7 mouse cellular contexts compared by ENCODE assay signal in the genomic region with DNA sequence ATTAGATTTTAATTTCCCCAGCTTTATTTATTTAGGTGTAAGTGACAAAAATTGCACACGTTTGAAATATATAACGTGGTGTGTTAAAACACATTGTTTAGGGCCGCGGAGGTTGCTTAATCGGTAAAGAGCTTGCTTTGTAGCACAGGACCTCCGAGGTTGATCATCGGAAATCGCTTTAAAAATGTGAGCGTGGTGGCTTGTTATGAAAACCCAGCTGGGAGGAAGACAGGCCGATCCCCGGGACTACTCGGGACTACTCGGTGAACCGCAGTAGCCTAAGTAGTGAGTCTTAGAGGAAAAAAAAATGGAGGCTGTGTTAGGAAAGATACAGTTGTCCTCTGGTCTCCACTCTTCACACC. TPM values are rescaled to one million over a fixed set of nuclear protein-coding genes. Genes with fewer than 3 reads are reported as not detected.
A peak's percentile ranks its signal among the peaks of the same experiment; 100 is the strongest.
DNase-seq lines count a peak whose midpoint lies in the region; ATAC-seq and TF ChIP-seq lines count a peak whose summit lies in the region.

No protein-coding gene starts in this region.

- H3K4me3 ChIP-seq in testis, adult 2 months (ENCODE audit: control insufficient read depth, low read depth, low read length): peak overlapping the region; percentile 69
- peak overlapping the region; percentile 46 for H3K4me3 ChIP-seq in embryonic facial prominence, embryonic 14.5 days (ENCODE audit: low read depth, low read length)
- peak overlapping the region; percentile 57 for H3K4me3 ChIP-seq in limb, embryonic 15.5 days
- peak overlapping the region; percentile 52 for H3K4me3 ChIP-seq in stomach, embryonic 14.5 days (ENCODE audit: low read depth, low read length)

- no peaks in the 10 kb centered on the region for H3K36me3 ChIP-seq in testis, adult 2 months (ENCODE audit: control insufficient read depth, insufficient read depth, low read length)
- no peaks in the 10 kb centered on the region for H3K36me3 ChIP-seq in embryonic facial prominence, embryonic 14.5 days (ENCODE audit: control insufficient read depth, insufficient read depth, low read length)
- peaks cover 1% of the 10 kb centered on the region; the same call in 1 of the 2 replicates for H3K36me3 ChIP-seq in limb, embryonic 15.5 days
- no peaks in the 10 kb centered on the region for H3K36me3 ChIP-seq in stomach, embryonic 14.5 days (ENCODE audit: control insufficient read depth, insufficient read depth, low read length)

- no peaks in the 10 kb centered on the region; the same call in none of the 2 replicates for H3K4me1 ChIP-seq in testis, adult 2 months (ENCODE audit: control insufficient read depth, insufficient read depth, low read length)
- peaks cover 4% of the 10 kb centered on the region; the same call in 1 of the 2 replicates for H3K4me1 ChIP-seq in embryonic facial prominence, embryonic 14.5 days (ENCODE audit: control insufficient read depth, insufficient read depth, low read length)
- H3K4me1 ChIP-seq in limb, embryonic 15.5 days: peaks cover 18% of the 10 kb centered on the region
- H3K4me1 ChIP-seq in stomach, embryonic 14.5 days (ENCODE audit: control insufficient read depth, insufficient read depth, low read length): peaks cover 17% of the 10 kb centered on the region; the same call in 1 of the 2 replicates

- no peak for DNase-seq in testis, postnatal 10 days (ENCODE audit: low spot score)
- no peak for DNase-seq in embryonic facial prominence, embryonic 14.5 days (ENCODE audit: low spot score)
- no peak for DNase-seq in left cerebral cortex, postnatal 36 days (ENCODE audit: low spot score in 2 of 2)
- DNase-seq in adrenal gland, postnatal 14 days: no peak

- no peaks in the 10 kb centered on the region for H3K9me3 ChIP-seq in embryonic facial prominence, embryonic 14.5 days (ENCODE audit: control insufficient read depth, low read length)
- H3K9me3 ChIP-seq in limb, embryonic 15.5 days: no peaks in the 10 kb centered on the region
- H3K9me3 ChIP-seq in stomach, embryonic 14.5 days (ENCODE audit: control insufficient read depth, low read depth, low read length): no peaks in the 10 kb centered on the region

- no peak for TF ChIP-seq CTCF in testis, adult 2 months (IDR thresholded peaks at IDR 0.05; ENCODE audit: control insufficient read depth, insufficient read depth, insufficient replicate concordance, low read depth, low read length)

- 3% methylated on average over 14 of the region's 14 CpGs for WGBS in embryonic facial prominence, embryonic 14.5 days
- 3% methylated on average over 14 of the region's 14 CpGs for WGBS in limb, embryonic 15.5 days
- 3% methylated on average over 14 of the region's 14 CpGs for WGBS in stomach, embryonic 14.5 days

- H3K4me2 ChIP-seq in embryonic facial prominence, embryonic 14.5 days (ENCODE audit: low read depth, low read length): peak overlapping the region; percentile 71
- H3K4me2 ChIP-seq in limb, embryonic 15.5 days: peak overlapping the region; percentile 67
- peak overlapping the region; percentile 75 for H3K4me2 ChIP-seq in stomach, embryonic 14.5 days (replicated peaks; ENCODE audit: low read depth, low read length)

- intact Hi-C loops in left cerebral cortex, postnatal 36 days (cut with DNase I): loop anchor here (5.0 to 10.0 kb wide), 2 partner anchors 117 to 200 kb away; partner anchors contain the start of gene H2-T3

- no peaks in the 10 kb centered on the region for H3K27me3 ChIP-seq in testis, adult 2 months (ENCODE audit: control insufficient read depth, insufficient read depth, low read length)
- H3K27me3 ChIP-seq in embryonic facial prominence, embryonic 14.5 days (replicated peaks; ENCODE audit: control insufficient read depth, insufficient read depth, low read length): no peaks in the 10 kb centered on the region
- no peaks in the 10 kb centered on the region for H3K27me3 ChIP-seq in limb, embryonic 15.5 days
- H3K27me3 ChIP-seq in stomach, embryonic 14.5 days (ENCODE audit: control insufficient read depth, insufficient read depth, low read length): no peaks in the 10 kb centered on the region

- peak overlapping the region; percentile 59 for H3K9ac ChIP-seq in embryonic facial prominence, embryonic 14.5 days (ENCODE audit: low read depth, low read length)
- peak overlapping the region; percentile 39 for H3K9ac ChIP-seq in limb, embryonic 15.5 days
- peak overlapping the region; percentile 52 for H3K9ac ChIP-seq in stomach, embryonic 14.5 days (replicated peaks; ENCODE audit: low read depth, low read length)

- no peak for ATAC-seq in embryonic facial prominence, embryonic 14.5 days (ENCODE audit: low read depth)
- ATAC-seq in limb, embryonic 15.5 days (ENCODE audit: insufficient number of reproducible peaks, low FRiP score, low TSS enrichment, low read depth): no peak
- no peak for ATAC-seq in stomach, embryonic 14.5 days (ENCODE audit: insufficient number of reproducible peaks, insufficient read depth, low FRiP score, low read depth)

- no peak overlapping the region for H3K27ac ChIP-seq in testis, adult 2 months (ENCODE audit: control insufficient read depth, insufficient read depth, low read depth, low read length)
- no peak overlapping the region for H3K27ac ChIP-seq in embryonic facial prominence, embryonic 14.5 days (replicated peaks; ENCODE audit: low read depth, low read length)
- H3K27ac ChIP-seq in limb, embryonic 15.5 days: peak overlapping the region; percentile 80; the same call in 1 of the 2 replicates
- no peak overlapping the region for H3K27ac ChIP-seq in stomach, embryonic 14.5 days (ENCODE audit: low read length)

- TF ChIP-seq POLR2A in testis, adult 2 months (IDR thresholded peaks at IDR 0.05; ENCODE audit: control insufficient read depth, low read depth, low read length): no peak

RNA-seq across cellular contexts. Expression of gene Prr3, which starts 14.8 kb away (rescaled TPM):
- polyA plus RNA-seq in testis, adult 2 months (2012; rRNA removed): 35.7 and 38.2 TPM in 2 replicates
- 31.5 and 33.7 TPM in 2 replicates for polyA plus RNA-seq in embryonic facial prominence, embryonic 14.5 days (2014; fragmentation: Nextera tagmentation; extraction: Ambion mirVana)
- polyA plus RNA-seq in limb, embryonic 15.5 days (2015; fragmentation: Nextera tagmentation; extraction: Ambion mirVana): 33.8 and 36.0 TPM in 2 replicates
- polyA plus RNA-seq in stomach, embryonic 14.5 days (2014; fragmentation: Nextera tagmentation; extraction: Ambion mirVana): 26.9 and 30.6 TPM in 2 replicates
- total RNA-seq in left cerebral cortex, postnatal 36 days (2021): 10 to 100 TPM; 36.9 to 40.0 TPM
- total RNA-seq in adrenal gland, postnatal 14 days (2021): 24.3 and 24.7 TPM in 2 replicates

RNA-seq across cellular contexts. Expression of gene Gnl1, which starts 15.2 kb away (rescaled TPM):
- polyA plus RNA-seq in testis, adult 2 months (2012; rRNA removed): 109 and 114 TPM in 2 replicates
- polyA plus RNA-seq in embryonic facial prominence, embryonic 14.5 days (2014; fragmentation: Nextera tagmentation; extraction: Ambion mirVana): 39.9 and 46.3 TPM in 2 replicates
- polyA plus RNA-seq in limb, embryonic 15.5 days (2015; fragmentation: Nextera tagmentation; extraction: Ambion mirVana): 53.7 and 60.0 TPM in 2 replicates
- polyA plus RNA-seq in stomach, embryonic 14.5 days (2014; fragmentation: Nextera tagmentation; extraction: Ambion mirVana): 37.6 and 39.4 TPM in 2 replicates
- total RNA-seq in left cerebral cortex, postnatal 36 days (2021): 100 to 1,000 TPM; 173 to 198 TPM
- 42.7 and 48.7 TPM in 2 replicates for total RNA-seq in adrenal gland, postnatal 14 days (2021)

RNA-seq across cellular contexts. Expression of gene Abcf1, which starts 25.3 kb away (rescaled TPM):
- polyA plus RNA-seq in testis, adult 2 months (2012; rRNA removed): 122 and 129 TPM in 2 replicates
- polyA plus RNA-seq in embryonic facial prominence, embryonic 14.5 days (2014; fragmentation: Nextera tagmentation; extraction: Ambion mirVana): 72.1 and 76.4 TPM in 2 replicates
- polyA plus RNA-seq in limb, embryonic 15.5 days (2015; fragmentation: Nextera tagmentation; extraction: Ambion mirVana): 84.7 and 84.9 TPM in 2 replicates
- 88.0 and 92.7 TPM in 2 replicates for polyA plus RNA-seq in stomach, embryonic 14.5 days (2014; fragmentation: Nextera tagmentation; extraction: Ambion mirVana)
- 10 to 100 TPM; 71.0 to 77.8 TPM for total RNA-seq in left cerebral cortex, postnatal 36 days (2021)
- total RNA-seq in adrenal gland, postnatal 14 days (2021): 92.5 and 100 TPM in 2 replicates

RNA-seq across cellular contexts. Expression of gene H2-T24, which starts 25.5 kb away (rescaled TPM):
- 0.07 and 0.17 TPM in 2 replicates for polyA plus RNA-seq in testis, adult 2 months (2012; rRNA removed)
- polyA plus RNA-seq in embryonic facial prominence, embryonic 14.5 days (2014; fragmentation: Nextera tagmentation; extraction: Ambion mirVana): 2.2 and 2.4 TPM in 2 replicates
- polyA plus RNA-seq in limb, embryonic 15.5 days (2015; fragmentation: Nextera tagmentation; extraction: Ambion mirVana): 2.8 and 2.9 TPM in 2 replicates
- 3.3 and 5.3 TPM in 2 replicates for polyA plus RNA-seq in stomach, embryonic 14.5 days (2014; fragmentation: Nextera tagmentation; extraction: Ambion mirVana)
- 1 to 10 TPM; 1.1 to 2.2 TPM for total RNA-seq in left cerebral cortex, postnatal 36 days (2021)
- total RNA-seq in adrenal gland, postnatal 14 days (2021): 4.6 and 8.2 TPM in 2 replicates

RNA-seq across cellular contexts. Expression of gene H2-T23, which starts 37.8 kb away (rescaled TPM):
- polyA plus RNA-seq in testis, adult 2 months (2012; rRNA removed): 2.8 and 4.7 TPM in 2 replicates
- 9.6 and 10.1 TPM in 2 replicates for polyA plus RNA-seq in embryonic facial prominence, embryonic 14.5 days (2014; fragmentation: Nextera tagmentation; extraction: Ambion mirVana)
- 19.2 and 20.4 TPM in 2 replicates for polyA plus RNA-seq in limb, embryonic 15.5 days (2015; fragmentation: Nextera tagmentation; extraction: Ambion mirVana)
- 8.4 and 10.6 TPM in 2 replicates for polyA plus RNA-seq in stomach, embryonic 14.5 days (2014; fragmentation: Nextera tagmentation; extraction: Ambion mirVana)
- 10 to 100 TPM; 12.6 to 15.1 TPM for total RNA-seq in left cerebral cortex, postnatal 36 days (2021)
- total RNA-seq in adrenal gland, postnatal 14 days (2021): 44.2 and 52.7 TPM in 2 replicates
